Mouse (Mus musculus): ENCODE measurements at regions not wholly inside any gene's neighbourhood (a gene's known extent, or its start where the extent isn't known, plus 50 kb on each side); places are given as distances from the start of the nearest gene placed in this dataset.

DNA sequence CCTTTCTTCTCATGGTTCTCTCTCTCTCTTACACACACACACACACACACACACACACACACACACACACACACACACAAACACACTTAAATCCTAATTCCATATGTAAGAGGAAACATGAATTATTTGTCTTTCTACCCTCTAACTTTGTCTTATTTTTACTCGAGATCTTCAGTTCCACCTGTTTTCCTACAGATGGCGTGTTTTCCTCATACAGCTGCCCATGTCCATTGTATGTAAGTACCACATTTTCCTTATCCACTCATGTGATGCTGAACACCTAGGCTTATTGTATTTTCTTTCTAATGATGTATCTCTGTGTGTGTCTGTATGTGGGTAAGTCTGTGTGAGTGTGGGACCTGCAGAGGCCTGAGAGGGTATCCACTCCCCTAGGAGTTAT lies 212.2 kb upstream of the Unc93a2 start:
- no peak overlapping the region for H3K4me3 ChIP-seq
- H3K36me3 ChIP-seq: no peaks in the 10 kb centered on the region
- H3K27ac ChIP-seq (ENCODE audit: poor library complexity, severe bottlenecking): no peak overlapping the region
- H3K9ac ChIP-seq: no peak overlapping the region
- ATAC-seq (ENCODE audit: insufficient number of reproducible peaks, low FRiP score): no peak
- H3K9me3 ChIP-seq (replicated peaks): peaks cover 3% of the 10 kb centered on the region; the same call in 1 of the 2 replicates
- 42% methylated on average over 2 of the region's 2 CpGs for WGBS
- H3K4me1 ChIP-seq (replicated peaks): 0 out of 2 replicates have a peak, but pooled peaks cover 7% of the 10 kb centered on the region
- no peak overlapping the region for H3K4me2 ChIP-seq
- H3K27me3 ChIP-seq (replicated peaks): no peaks in the 10 kb centered on the region

DNA sequence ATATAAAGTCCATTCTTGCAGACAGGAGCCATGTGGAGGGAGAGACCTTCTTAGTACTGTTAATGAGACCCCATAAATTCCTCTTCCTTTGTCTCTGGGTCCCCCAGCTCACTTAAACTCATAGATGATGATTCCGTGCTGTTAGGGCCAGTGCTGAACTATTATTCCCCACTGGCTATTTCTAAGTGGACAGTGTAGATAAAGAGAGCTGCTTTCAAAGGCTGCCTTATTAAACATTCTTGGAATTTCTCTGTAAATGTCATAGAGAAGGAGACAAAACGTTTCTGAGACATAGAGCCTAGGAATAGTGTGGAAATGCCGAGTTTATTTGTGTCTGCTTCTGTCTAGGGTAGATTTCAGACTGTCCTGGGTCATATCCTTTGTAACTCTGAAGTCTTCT lies 209.5 kb upstream of the Unc93a2 start:
- no peak overlapping the region for H3K4me2 ChIP-seq
- H3K27ac ChIP-seq (ENCODE audit: poor library complexity, severe bottlenecking): no peak overlapping the region
- peaks cover 3% of the 10 kb centered on the region; the same call in 1 of the 2 replicates for H3K9me3 ChIP-seq (replicated peaks)
- H3K9ac ChIP-seq: no peak overlapping the region
- no peak overlapping the region for H3K4me3 ChIP-seq
- no peaks in the 10 kb centered on the region for H3K27me3 ChIP-seq (replicated peaks)
- 42% methylated on average over 3 of the region's 3 CpGs for WGBS
- 0 out of 2 replicates have a peak, but pooled peaks cover 4% of the 10 kb centered on the region for H3K4me1 ChIP-seq (replicated peaks)
- no peaks in the 10 kb centered on the region for H3K36me3 ChIP-seq
- no peak for ATAC-seq (ENCODE audit: insufficient number of reproducible peaks, low FRiP score)

DNA sequence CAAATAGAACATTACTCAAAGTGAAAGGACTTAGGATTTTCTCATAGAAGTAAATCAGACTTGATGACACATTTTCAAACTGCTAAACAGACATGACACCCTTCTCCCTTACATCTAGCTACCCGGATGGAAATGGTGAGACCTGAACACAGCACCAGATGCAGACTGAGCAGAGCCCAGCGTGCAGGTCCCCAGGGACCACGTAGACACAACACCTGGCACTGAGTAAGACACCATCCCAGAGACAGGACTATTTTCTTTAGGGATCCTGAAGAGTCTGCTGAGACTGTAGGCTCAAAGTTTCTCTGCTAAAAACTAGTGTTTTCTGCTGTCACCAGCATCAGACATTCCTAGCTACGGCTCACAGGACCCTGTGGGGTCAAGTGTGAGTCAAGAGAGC lies 207.2 kb upstream of the Unc93a2 start:
- H3K36me3 ChIP-seq: no peaks in the 10 kb centered on the region
- H3K4me2 ChIP-seq: no peak overlapping the region
- no peak for ATAC-seq (ENCODE audit: insufficient number of reproducible peaks, low FRiP score)
- 59% methylated on average over 4 of the region's 4 CpGs for WGBS
- H3K9ac ChIP-seq: no peak overlapping the region
- H3K27me3 ChIP-seq (replicated peaks): no peaks in the 10 kb centered on the region
- peaks cover 3% of the 10 kb centered on the region; the same call in 1 of the 2 replicates for H3K9me3 ChIP-seq (replicated peaks)
- no peak overlapping the region for H3K4me3 ChIP-seq
- H3K4me1 ChIP-seq (replicated peaks): no peaks in the 10 kb centered on the region
- H3K27ac ChIP-seq (ENCODE audit: poor library complexity, severe bottlenecking): no peak overlapping the region

DNA sequence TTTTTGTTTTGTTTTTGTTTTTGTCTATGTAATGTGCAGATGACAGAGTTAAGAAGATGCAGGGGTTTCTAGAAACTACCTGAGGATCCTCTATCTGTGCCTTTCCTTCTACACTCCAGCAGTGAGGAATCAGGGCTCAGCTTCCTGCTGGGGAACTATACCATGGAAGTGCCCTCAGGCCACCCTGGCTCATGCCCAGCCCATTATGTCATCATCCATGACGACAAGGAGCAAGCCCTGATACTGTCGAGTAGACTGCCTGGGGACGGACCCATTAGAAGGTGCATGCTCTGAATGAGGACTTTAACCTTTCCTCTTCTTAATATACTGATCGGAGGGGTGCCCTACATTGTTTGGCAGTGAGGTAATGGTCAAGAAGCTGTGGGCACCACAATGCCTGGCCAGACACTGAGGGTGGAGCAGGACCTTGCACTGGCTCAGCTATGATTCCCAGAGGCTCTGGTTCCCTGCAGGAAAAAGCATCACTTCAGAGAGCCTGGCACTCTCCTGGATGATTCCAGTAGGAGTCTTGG lies 197.7 kb upstream of the Unc93a2 start:
- WGBS: 51% methylated on average over 4 of the region's 4 CpGs
- Histone ChIP-seq H3K27me3 (replicated peaks) (no peaks in the 10 kb centered on the region), H3K36me3 (no peaks in the 10 kb centered on the region), H3K4me3 (no peak overlapping the region), H3K9me3 (replicated peaks) (no peaks in the 10 kb centered on the region), H3K4me1 (replicated peaks) (no peaks in the 10 kb centered on the region), H3K9ac (no peak overlapping the region), H3K4me2 (no peak overlapping the region), H3K27ac (ENCODE audit: poor library complexity, severe bottlenecking) (no peak overlapping the region)
- ATAC-seq (ENCODE audit: insufficient number of reproducible peaks, low FRiP score): no peak

DNA sequence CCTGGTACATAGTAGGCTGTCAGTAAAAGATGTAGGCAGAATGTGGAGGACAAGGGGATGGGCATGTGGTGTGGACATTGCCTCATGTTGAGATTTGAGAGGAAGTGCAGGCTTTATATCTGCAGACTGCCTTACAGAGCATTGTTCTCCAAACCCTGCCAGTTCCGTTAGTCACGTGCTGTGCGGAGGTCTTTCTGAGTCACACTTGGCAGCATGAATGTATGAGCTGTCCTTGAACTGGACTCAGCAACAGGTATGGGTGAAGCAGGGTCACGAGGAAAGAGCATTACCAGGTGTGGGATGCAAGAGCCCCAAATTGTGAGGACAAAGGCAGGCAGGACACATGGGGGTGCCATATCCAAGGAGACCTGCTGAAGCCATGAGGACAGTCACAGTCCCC lies 193.8 kb upstream of the Unc93a2 start:
- ATAC-seq (ENCODE audit: insufficient number of reproducible peaks, low FRiP score): no peak
- H3K4me1 ChIP-seq (replicated peaks): 0 out of 2 replicates have a peak, but pooled peaks cover 5% of the 10 kb centered on the region
- H3K9me3 ChIP-seq (replicated peaks): no peaks in the 10 kb centered on the region
- H3K4me3 ChIP-seq: no peak overlapping the region
- WGBS: 76% methylated on average over 4 of the region's 4 CpGs
- H3K27me3 ChIP-seq (replicated peaks): no peaks in the 10 kb centered on the region
- H3K27ac ChIP-seq (ENCODE audit: poor library complexity, severe bottlenecking): no peak overlapping the region
- H3K4me2 ChIP-seq: no peak overlapping the region
- no peaks in the 10 kb centered on the region for H3K36me3 ChIP-seq
- no peak overlapping the region for H3K9ac ChIP-seq

DNA sequence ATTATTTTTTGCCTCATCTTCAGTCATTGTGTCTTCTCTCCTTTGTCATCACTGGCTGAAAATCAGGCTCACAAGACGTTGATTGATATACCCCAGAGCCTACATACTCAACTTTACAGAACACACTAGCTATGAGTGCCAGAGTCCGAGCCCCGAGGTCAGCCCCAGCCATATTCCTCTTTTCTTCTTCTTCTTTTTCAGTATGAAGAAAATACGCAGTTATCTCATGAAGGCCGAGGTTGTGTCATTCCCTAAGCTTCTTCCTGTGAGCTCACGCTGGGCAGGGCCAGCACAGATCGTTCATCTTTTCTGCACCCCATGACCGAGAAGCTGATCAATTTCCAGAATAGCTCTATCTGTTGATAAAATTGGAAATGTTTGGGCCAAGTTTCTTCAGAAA lies 192.7 kb upstream of the Unc93a2 start:
- ATAC-seq (ENCODE audit: insufficient number of reproducible peaks, low FRiP score): no peak
- H3K27ac ChIP-seq (ENCODE audit: poor library complexity, severe bottlenecking): no peak overlapping the region
- WGBS: 75% methylated on average over 8 of the region's 8 CpGs

DNA sequence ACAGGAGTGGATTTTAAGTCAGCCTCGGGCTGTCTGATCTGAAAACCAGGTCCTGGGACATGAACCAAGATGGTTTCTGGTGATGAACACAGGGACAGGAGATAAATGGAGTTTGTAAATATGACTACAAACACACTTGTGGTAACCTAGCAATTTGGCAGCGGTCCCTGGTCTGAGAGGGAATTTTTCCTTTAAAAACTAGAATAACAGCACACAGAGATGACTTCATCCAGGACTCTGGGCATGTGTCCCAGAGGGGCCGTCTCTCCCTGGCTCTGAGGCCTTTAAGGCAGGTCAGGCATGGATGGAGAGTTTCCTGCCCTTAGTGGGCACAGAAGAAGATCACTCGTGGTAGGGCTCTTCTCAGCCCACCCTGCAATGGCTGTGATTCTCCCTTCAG lies 192.0 kb upstream of the Unc93a2 start:
- Histone ChIP-seq H3K9ac (no peak overlapping the region), H3K4me3 (no peak overlapping the region), H3K36me3 (no peaks in the 10 kb centered on the region), H3K9me3 (replicated peaks) (no peaks in the 10 kb centered on the region), H3K27ac (ENCODE audit: poor library complexity, severe bottlenecking) (peak overlapping the region; percentile 25; the same call in 1 of the 2 replicates), H3K4me2 (no peak overlapping the region), H3K27me3 (replicated peaks) (no peaks in the 10 kb centered on the region), H3K4me1 (replicated peaks) (0 out of 2 replicates have a peak, but pooled peaks cover 5% of the 10 kb centered on the region)
- ATAC-seq (ENCODE audit: insufficient number of reproducible peaks, low FRiP score): no peak
- 52% methylated on average over 4 of the region's 4 CpGs for WGBS

More for the DNA sequence above, 192.7 kb upstream of the Unc93a2 start:
- no peak overlapping the region for H3K4me3 ChIP-seq
- H3K27me3 ChIP-seq (replicated peaks): no peaks in the 10 kb centered on the region
- H3K4me2 ChIP-seq: no peak overlapping the region
- H3K36me3 ChIP-seq: no peaks in the 10 kb centered on the region
- H3K9ac ChIP-seq: no peak overlapping the region
- H3K4me1 ChIP-seq (replicated peaks): 0 out of 2 replicates have a peak, but pooled peaks cover 5% of the 10 kb centered on the region
- H3K9me3 ChIP-seq (replicated peaks): no peaks in the 10 kb centered on the region

DNA sequence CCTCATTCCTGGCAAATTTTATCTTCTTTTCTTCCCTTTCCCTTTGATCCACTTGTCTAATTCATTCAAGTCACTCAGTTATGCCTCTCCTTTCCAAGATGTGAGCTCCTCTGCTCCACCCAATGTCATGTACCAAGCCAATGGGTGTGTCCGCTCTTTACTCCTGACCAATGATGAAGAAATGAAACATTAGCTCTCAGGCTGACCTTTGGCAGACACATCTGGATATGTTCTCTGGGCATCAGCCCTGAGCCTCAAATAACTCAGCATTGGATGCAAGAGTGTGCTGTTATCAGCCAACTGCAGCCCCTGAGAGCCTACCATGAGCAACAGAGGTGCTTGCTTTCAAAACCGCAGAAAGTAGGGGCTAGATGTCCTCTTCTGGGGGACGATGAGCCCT lies 186.2 kb upstream of the Unc93a2 start:
- H3K27me3 ChIP-seq (replicated peaks): no peaks in the 10 kb centered on the region
- H3K9ac ChIP-seq: no peak overlapping the region

DNA sequence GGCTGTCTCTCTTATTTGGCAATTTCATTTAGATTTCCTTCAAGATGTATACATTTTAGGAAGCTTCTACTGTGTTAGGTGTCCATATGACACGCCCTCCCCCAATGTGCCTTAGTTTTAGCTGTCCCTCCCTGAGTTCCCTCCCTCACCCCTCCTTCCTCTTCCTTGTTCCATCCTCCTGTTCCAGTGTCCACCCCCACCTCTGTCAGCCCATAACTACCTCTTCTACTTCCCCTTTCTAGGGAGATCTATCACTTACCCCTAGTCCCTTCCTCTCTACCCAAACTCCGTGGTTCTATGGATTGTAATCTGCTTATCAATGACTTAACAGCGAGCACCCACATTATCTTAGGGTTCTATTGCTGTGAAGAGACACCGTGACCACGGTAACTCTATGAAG lies 183.2 kb upstream of the Unc93a2 start:
- Histone ChIP-seq H3K27ac (ENCODE audit: poor library complexity, severe bottlenecking) (no peak overlapping the region), H3K9me3 (replicated peaks) (no peaks in the 10 kb centered on the region), H3K4me1 (replicated peaks) (no peaks in the 10 kb centered on the region), H3K27me3 (replicated peaks) (no peaks in the 10 kb centered on the region; the same call in 1 of the 2 replicates), H3K36me3 (no peaks in the 10 kb centered on the region), H3K9ac (no peak overlapping the region), H3K4me3 (no peak overlapping the region), H3K4me2 (no peak overlapping the region)
- 78% methylated on average over 5 of the region's 5 CpGs for WGBS
- no peak for ATAC-seq (ENCODE audit: insufficient number of reproducible peaks, low FRiP score)

More for the DNA sequence above, 186.2 kb upstream of the Unc93a2 start:
- ATAC-seq (ENCODE audit: insufficient number of reproducible peaks, low FRiP score): no peak
- Histone ChIP-seq H3K4me3 (no peak overlapping the region), H3K4me1 (replicated peaks) (no peaks in the 10 kb centered on the region), H3K36me3 (no peaks in the 10 kb centered on the region), H3K9me3 (replicated peaks) (no peaks in the 10 kb centered on the region), H3K4me2 (no peak overlapping the region), H3K27ac (ENCODE audit: poor library complexity, severe bottlenecking) (no peak overlapping the region)
- 83% methylated on average over 3 of the region's 3 CpGs for whole genome bisulfite sequencing

DNA sequence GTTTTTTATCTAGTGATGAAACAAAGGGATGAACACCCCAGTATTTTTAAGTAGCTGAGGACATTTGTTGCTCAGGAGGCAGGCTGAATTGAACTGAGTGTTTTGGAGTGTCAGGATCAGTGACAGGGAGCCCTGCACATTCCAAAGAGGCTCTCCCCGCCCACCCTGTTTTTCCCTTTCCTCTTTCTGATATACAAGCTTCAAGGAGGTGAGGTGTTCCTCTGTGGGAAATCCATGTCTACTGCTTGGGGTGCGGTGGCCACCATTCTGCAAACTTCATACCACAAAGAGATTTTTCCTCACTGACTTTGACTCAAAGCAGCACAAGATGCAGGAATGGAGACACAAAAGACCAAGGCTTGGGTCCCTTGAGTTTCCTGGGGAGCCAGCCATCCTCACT lies 180.5 kb upstream of the Unc93a2 start:
- Histone ChIP-seq H3K27ac (ENCODE audit: poor library complexity, severe bottlenecking) (no peak overlapping the region), H3K36me3 (no peaks in the 10 kb centered on the region), H3K27me3 (replicated peaks) (peaks cover 5% of the 10 kb centered on the region), H3K9ac (no peak overlapping the region), H3K4me1 (replicated peaks) (no peaks in the 10 kb centered on the region), H3K4me3 (no peak overlapping the region), H3K9me3 (replicated peaks) (0 out of 2 replicates have a peak, but pooled peaks cover 2% of the 10 kb centered on the region), H3K4me2 (no peak overlapping the region)
- WGBS: 60% methylated on average over 2 of the region's 2 CpGs
- no peak for ATAC-seq (ENCODE audit: insufficient number of reproducible peaks, low FRiP score)

DNA sequence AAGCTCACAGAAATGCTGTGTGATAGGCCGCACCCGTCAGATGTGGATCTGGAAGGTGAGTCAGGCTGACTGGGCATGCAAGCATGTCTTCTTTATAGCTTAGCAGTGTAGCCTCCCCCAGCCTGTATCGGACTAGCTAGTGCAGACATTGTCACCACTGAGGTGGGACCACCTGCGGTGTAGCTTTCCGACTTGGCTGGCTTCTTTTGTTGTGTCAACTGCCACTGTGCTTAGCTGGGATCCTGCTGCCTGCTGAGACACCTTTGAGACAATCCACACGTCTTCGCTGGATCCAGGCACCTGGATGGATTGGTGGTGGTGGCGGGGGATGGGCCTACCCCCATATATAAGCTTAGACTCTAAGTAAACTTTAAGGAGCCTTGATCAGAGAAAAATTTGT lies 177.7 kb upstream of the Unc93a2 start:
- H3K4me2 ChIP-seq: no peak overlapping the region
- H3K4me3 ChIP-seq: no peak overlapping the region
- 0 out of 2 replicates have a peak, but pooled peaks cover 4% of the 10 kb centered on the region for H3K9me3 ChIP-seq (replicated peaks)
- no peak overlapping the region for H3K27ac ChIP-seq (ENCODE audit: poor library complexity, severe bottlenecking)
- H3K36me3 ChIP-seq: no peaks in the 10 kb centered on the region
- no peak for ATAC-seq (ENCODE audit: insufficient number of reproducible peaks, low FRiP score)
- no peak overlapping the region for H3K9ac ChIP-seq
- no peaks in the 10 kb centered on the region for H3K4me1 ChIP-seq (replicated peaks)
- WGBS: 38% methylated on average over 8 of the region's 8 CpGs
- peaks cover 5% of the 10 kb centered on the region for H3K27me3 ChIP-seq (replicated peaks)

DNA sequence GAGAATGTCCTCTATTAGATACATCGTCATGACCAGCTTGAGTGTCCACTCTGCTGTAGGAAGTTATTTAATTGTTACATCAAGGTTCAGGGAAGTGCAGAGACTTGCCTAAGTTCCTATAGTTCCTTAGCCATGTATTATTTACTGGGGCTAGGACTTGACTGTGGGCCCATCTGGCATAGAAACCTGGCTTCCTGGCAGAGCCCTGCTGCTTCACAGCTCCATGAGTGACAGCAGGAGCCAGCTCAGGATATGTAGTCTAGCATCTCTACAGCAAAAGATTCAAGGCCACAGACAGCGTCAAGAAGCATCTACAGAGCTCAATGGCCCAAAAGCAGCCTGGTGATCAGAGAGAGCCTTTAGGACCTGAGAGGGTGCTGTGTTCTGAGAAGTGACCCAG lies 163.2 kb upstream of the Unc93a2 start:
- H3K4me3 ChIP-seq: no peak overlapping the region
- H3K27me3 ChIP-seq (replicated peaks): no peaks in the 10 kb centered on the region
- H3K36me3 ChIP-seq: no peaks in the 10 kb centered on the region
- H3K9me3 ChIP-seq (replicated peaks): 0 out of 2 replicates have a peak, but pooled peaks cover 2% of the 10 kb centered on the region
- 0 out of 2 replicates have a peak, but pooled peaks cover 6% of the 10 kb centered on the region for H3K4me1 ChIP-seq (replicated peaks)
- no peak for ATAC-seq (ENCODE audit: insufficient number of reproducible peaks, low FRiP score)
- H3K9ac ChIP-seq: no peak overlapping the region
- H3K4me2 ChIP-seq: no peak overlapping the region
- H3K27ac ChIP-seq (ENCODE audit: poor library complexity, severe bottlenecking): no peak overlapping the region
- WGBS: 72% methylated on average over 2 of the region's 2 CpGs
